Mouse (Mus musculus) lung, postnatal 0 days (tissue): ENCODE data around the gene Stfa2l1.

Experiments used
- CTCF ChIP-seq: IDR thresholded peaks from 2 replicates; pipeline ENCODE4 v1.5.1; 2016; ENCODE audit warnings: antibody characterized with exemption, mild to moderate bottlenecking
- EP300 ChIP-seq: IDR thresholded peaks from 2 replicates; pipeline ENCODE4 v1.6.1; 2016; ENCODE audit warnings: antibody characterized with exemption, mild to moderate bottlenecking, control low read depth

GRCm38 (mm10) chr16:36209967-36210453 lies 53.4 kb downstream of the Stfa2l1 start, which contains the start of gene Gm5416:
- TF ChIP-seq CTCF, result no peak
- no peak for TF ChIP-seq EP300
